Mouse (Mus musculus) heart, embryonic 12.5 days (tissue): ENCODE data around the gene Rnaset2b. TPM values are rescaled to one million over a fixed set of nuclear protein-coding genes. Genes with fewer than 3 reads are reported as not detected.
"Not testable (repeated sequence)": the region's sequence is repeated elsewhere in the genome, so short reads cannot be mapped to it uniquely, and the experiment has no call there.

Experiments used
- ATAC-seq: fragments of 200-750 bp; cut with Nextera tagmentation; 2 replicates; pipeline ENCODE4 v1.8.0; 2017; ENCODE audit warnings: moderate TSS enrichment, moderate library complexity; ENCODE audit not compliant: insufficient number of reproducible peaks, low FRiP score
- H3K27ac ChIP-seq: fragments of 300-500 bp; sonication (generic); 2 replicates; pipeline ENCODE4 v1.5.1; 2016; ENCODE audit warnings: mild to moderate bottlenecking, moderate library complexity; ENCODE audit not compliant: poor library complexity, severe bottlenecking
- H3K27me3 ChIP-seq: fragments of 300-500 bp; sonication (generic); replicated peaks from 2 replicates; pipeline ENCODE4 v1.6.1; 2016; ENCODE audit warnings: mild to moderate bottlenecking, moderate library complexity
- H3K36me3 ChIP-seq: fragments of 300-500 bp; sonication (generic); 2 replicates; pipeline ENCODE4 v1.6.1; 2016; ENCODE audit warnings: mild to moderate bottlenecking, moderate library complexity
- H3K4me1 ChIP-seq: fragments of 300-500 bp; sonication (generic); replicated peaks from 2 replicates; pipeline ENCODE4 v1.6.1; 2016; ENCODE audit warnings: mild to moderate bottlenecking
- H3K4me2 ChIP-seq: fragments of 300-500 bp; sonication (generic); 2 replicates; pipeline ENCODE4 v1.6.1; 2016; ENCODE audit warnings: mild to moderate bottlenecking, moderate library complexity
- H3K4me3 ChIP-seq: fragments of 300-500 bp; sonication (generic); 2 replicates; pipeline ENCODE4 v1.5.1; 2016; ENCODE audit warnings: mild to moderate bottlenecking
- H3K9ac ChIP-seq: fragments of 300-500 bp; sonication (generic); 2 replicates; pipeline ENCODE4 v1.6.1; 2016; ENCODE audit warnings: mild to moderate bottlenecking, moderate library complexity
- H3K9me3 ChIP-seq: fragments of 300-500 bp; sonication (generic); replicated peaks from 2 replicates; pipeline ENCODE4 v1.6.1; 2016; ENCODE audit warnings: mild to moderate bottlenecking, moderate library complexity
- WGBS: fragments of 180-500 bp; shearing (Covaris S2); methylation state at CpG from one replicate; pipeline ENCODE4 v1.1.7; 2016; 5-methylcytosine and 5-hydroxymethylcytosine counted together
- polyA plus RNA-seq: library from polyadenylated mRNA; unstranded; fragments of >200 nt; fragmentation: Nextera tagmentation; extraction: Ambion mirVana; gene quantifications from 2 replicates; pipeline ENCODE4 v1.2.1, GENCODE M21; 2016

The Rnaset2b gene
- polyA plus RNA-seq, 1 experiment from 2014 or later = 227 TPM

DNA sequence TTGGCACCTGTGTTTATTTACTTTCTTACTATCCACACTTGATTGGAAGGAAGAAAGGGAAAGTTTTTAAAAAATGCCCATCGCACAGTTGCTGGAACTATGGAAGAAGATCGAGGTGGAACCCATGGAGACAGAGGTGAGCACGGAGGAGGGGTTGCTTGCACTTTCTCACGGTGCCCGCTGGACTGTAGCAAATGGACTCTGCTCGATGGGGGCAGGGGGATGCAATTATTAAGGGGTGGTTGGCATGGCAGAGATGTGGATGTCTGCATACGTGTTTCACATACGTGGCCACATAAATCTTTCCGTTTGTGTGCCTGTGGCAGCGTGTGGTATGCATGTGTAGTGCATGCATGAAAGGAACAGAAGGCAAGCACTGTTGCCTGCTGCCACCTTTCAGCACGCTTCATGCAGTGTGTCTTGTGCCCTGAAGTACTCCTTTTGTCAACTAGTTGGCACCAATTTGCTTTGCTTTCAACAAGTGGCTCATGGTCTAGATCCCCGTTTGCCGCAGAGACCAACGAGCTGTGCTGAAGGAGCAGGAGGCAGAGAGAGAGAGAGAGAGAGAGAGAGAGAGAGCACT is 55.4 kb downstream of the Rnaset2b start:
- H3K36me3 ChIP-seq, H3K4me3 ChIP-seq, H3K4me2 ChIP-seq, H3K4me1 ChIP-seq, H3K9ac ChIP-seq, H3K27ac ChIP-seq, ATAC-seq, H3K27me3 ChIP-seq, H3K9me3 ChIP-seq: not testable (repeated sequence)
- 42% methylated on average over 3 of the region's 14 CpGs for WGBS

GRCm38 (mm10) chr17:7030204-7030603 is 59.8 kb downstream of the Rnaset2b start:
- H3K27me3 ChIP-seq, H3K4me1 ChIP-seq, H3K4me3 ChIP-seq, H3K9me3 ChIP-seq, H3K27ac ChIP-seq, ATAC-seq, H3K36me3 ChIP-seq, H3K4me2 ChIP-seq, H3K9ac ChIP-seq: not testable (repeated sequence)
- 46% methylated on average over 5 of the region's 7 CpGs for WGBS

- 70% methylated on average over 3 of the region's 6 CpGs for WGBS
- ATAC-seq = not testable (repeated sequence)
Observed at GRCm38 (mm10) chr17:7030622-7031174, 60.3 kb downstream of the Rnaset2b start.

GRCm38 (mm10) chr17:7033192-7034166 is 63.0 kb downstream of the Rnaset2b start:
- H3K9ac ChIP-seq, H3K27ac ChIP-seq, H3K9me3 ChIP-seq, H3K27me3 ChIP-seq, H3K36me3 ChIP-seq, H3K4me1 ChIP-seq, ATAC-seq, H3K4me2 ChIP-seq, H3K4me3 ChIP-seq: not testable (repeated sequence)
- 62% methylated on average over 3 of the region's 17 CpGs for WGBS

More at GRCm38 (mm10) chr17:7030622-7031174, 60.3 kb downstream of the Rnaset2b start:
- H3K27me3 ChIP-seq, H3K9ac ChIP-seq, H3K4me3 ChIP-seq, H3K4me2 ChIP-seq, H3K9me3 ChIP-seq, H3K27ac ChIP-seq, H3K36me3 ChIP-seq, H3K4me1 ChIP-seq: not testable (repeated sequence)

Other genes with a start within 250 kb of the Rnaset2b start
- gene Ezr, start 187.8 kb upstream of the Rnaset2b start, polyA plus RNA-seq = 119 and 124 TPM in 2 replicates
- gene Rsph3b, start 22.0 kb upstream of the Rnaset2b start, polyA plus RNA-seq = 54.5 and 58.5 TPM in 2 replicates
- 28.8 and 29.2 TPM in 2 replicates for gene Tagap1, start 9.5 kb upstream of the Rnaset2b start, polyA plus RNA-seq
- 0.17 and 0.19 TPM in 2 replicates for gene Gm49721, start 8.3 kb downstream of the Rnaset2b start, polyA plus RNA-seq
- gene Gm1604a, start 54.9 kb downstream of the Rnaset2b start, polyA plus RNA-seq = not detected in 2 replicates
- 62.5 and 68.8 TPM in 2 replicates for gene Rps6ka2, start 199.5 kb downstream of the Rnaset2b start, polyA plus RNA-seq